Mouse (Mus musculus) heart, embryonic 14.5 days (tissue): ENCODE data around the gene Pdcd1lg2. TPM values are rescaled to one million over a fixed set of nuclear protein-coding genes. Genes with fewer than 3 reads are reported as not detected.

Experiments used
- ATAC-seq: fragments of 200-750 bp; cut with Nextera tagmentation; 2 replicates; pipeline ENCODE4 v1.8.0; 2017; ENCODE audit warnings: low read depth, moderate TSS enrichment; ENCODE audit not compliant: insufficient number of reproducible peaks, insufficient read depth, low FRiP score
- H3K27ac ChIP-seq, 2 experiments: fragments of 200-500 bp in 1 of 2; fragments of 300-500 bp in 1 of 2; sonication (generic) in 1 of 2; replicated peaks in 1 of 2; 2 replicates each; pipeline ENCODE4 v1.5.1; 2012 to 2014; ENCODE audit warnings: low read depth in 2 of 2, low read length in 2 of 2, control low read depth in 1 of 2, mild to moderate bottlenecking in 1 of 2, mixed read lengths in 1 of 2; ENCODE audit not compliant: control insufficient read depth in 1 of 2, insufficient read depth in 1 of 2
- H3K27me3 ChIP-seq: fragments of 300-500 bp; sonication (generic); 2 replicates; pipeline ENCODE4 v1.6.1; 2014; ENCODE audit warnings: mild to moderate bottlenecking, low read length, control low read depth; ENCODE audit not compliant: control insufficient read depth, insufficient read depth
- H3K36me3 ChIP-seq: fragments of 300-500 bp; sonication (generic); 2 replicates; pipeline ENCODE4 v1.6.1; 2014; ENCODE audit warnings: mild to moderate bottlenecking, control low read depth, low read length, mixed read lengths; ENCODE audit not compliant: control insufficient read depth, insufficient read depth
- H3K4me1 ChIP-seq, 2 experiments: fragments of 200-500 bp in 1 of 2; fragments of 300-500 bp in 1 of 2; sonication (generic) in 1 of 2; 2 replicates each; pipeline ENCODE4 v1.6.1; 2012 to 2014; ENCODE audit warnings: low read length in 2 of 2, control low read depth in 1 of 2, mixed read lengths in 1 of 2; ENCODE audit not compliant: control insufficient read depth in 2 of 2, insufficient read depth in 2 of 2
- H3K4me2 ChIP-seq: fragments of 300-500 bp; sonication (generic); 2 replicates; pipeline ENCODE4 v1.6.1; 2014; ENCODE audit warnings: mild to moderate bottlenecking, low read length
- H3K4me3 ChIP-seq, 2 experiments: fragments of 200-500 bp in 1 of 2; fragments of 300-500 bp in 1 of 2; sonication (generic) in 1 of 2; 2 replicates each; pipeline ENCODE4 v1.5.1; 2012 to 2014; ENCODE audit warnings: low read length in 2 of 2, mild to moderate bottlenecking in 2 of 2, control low read depth in 1 of 2, low read depth in 1 of 2, moderate library complexity in 1 of 2; ENCODE audit not compliant: control insufficient read depth in 1 of 2, insufficient read depth in 1 of 2
- H3K9ac ChIP-seq: fragments of 300-500 bp; sonication (generic); 2 replicates; pipeline ENCODE4 v1.6.1; 2014; ENCODE audit warnings: mild to moderate bottlenecking, low read length
- H3K9me3 ChIP-seq: fragments of 300-500 bp; sonication (generic); 2 replicates; pipeline ENCODE4 v1.6.1; 2016; ENCODE audit warnings: low read length, control low read depth; ENCODE audit not compliant: control insufficient read depth
- WGBS: fragments of 180-500 bp; shearing (Covaris S2); extraction: QIAGEN DNeasy Blood & Tissue Kit; methylation state at CpG from one replicate; pipeline ENCODE4 v1.1.7; 2014; 5-methylcytosine and 5-hydroxymethylcytosine counted together
- polyA plus RNA-seq: library from polyadenylated mRNA; unstranded; fragments of >200 nt; fragmentation: Nextera tagmentation; extraction: Ambion mirVana; gene quantifications from 2 replicates; pipeline ENCODE4 v1.2.1, GENCODE M21; 2014

Pdcd1lg2 gene
- polyA plus RNA-seq, 1 experiment from 2014 or later, result not detected

DNA sequence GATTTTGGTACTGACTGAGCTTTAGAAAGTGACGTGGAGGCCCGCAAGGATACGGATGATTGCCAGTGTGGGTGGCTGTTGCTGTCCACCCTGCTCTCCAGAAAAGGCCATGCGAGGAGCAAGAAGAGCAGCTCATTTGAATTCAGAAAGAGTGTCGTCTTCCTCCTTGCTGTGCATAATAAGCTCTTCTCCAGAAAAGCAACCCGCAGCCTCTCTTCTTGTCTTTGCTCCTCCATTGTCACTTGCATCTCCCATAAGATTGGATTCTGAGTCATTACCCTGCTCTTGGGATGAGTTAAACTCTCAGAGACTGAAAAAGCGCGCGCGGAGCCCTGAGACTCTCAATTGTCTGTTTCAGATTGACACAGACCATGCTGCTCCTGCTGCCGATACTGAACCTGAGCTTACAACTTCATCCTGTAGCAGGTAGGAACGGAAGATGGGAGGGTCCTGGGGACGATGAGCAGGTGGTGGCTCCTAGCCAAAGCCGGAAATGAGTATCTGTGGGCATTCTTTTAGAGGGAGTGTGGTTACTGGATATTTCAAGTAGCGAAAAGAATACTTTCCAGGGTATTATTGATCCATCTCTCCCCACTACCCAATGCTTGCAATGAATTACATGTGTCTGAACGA is 11.4 kb downstream of the Pdcd1lg2 start:
- H3K9me3 ChIP-seq, result no peaks in the 10 kb centered on the region
- H3K27ac ChIP-seq, result no peak overlapping the region
- no peak overlapping the region for H3K4me3 ChIP-seq
- H3K9ac ChIP-seq, result no peak overlapping the region
- no peak overlapping the region for H3K4me2 ChIP-seq
- WGBS, result 86% methylated on average over 16 of the region's 16 CpGs
- peaks cover 6 to 9% of the 10 kb centered on the region in 2 experiments; a peak in 3 of 4 replicates for H3K4me1 ChIP-seq
- H3K36me3 ChIP-seq, result no peaks in the 10 kb centered on the region
- ATAC-seq, result no peak
- no peaks in the 10 kb centered on the region for H3K27me3 ChIP-seq

GRCm38 (mm10) chr19:29422796-29423195 is 12.1 kb downstream of the Pdcd1lg2 start:
- peaks cover 6 to 9% of the 10 kb centered on the region in 2 experiments; a peak in 3 of 4 replicates for H3K4me1 ChIP-seq
- H3K27me3 ChIP-seq, result no peaks in the 10 kb centered on the region
- no peak overlapping the region for H3K4me3 ChIP-seq
- H3K9ac ChIP-seq, result no peak overlapping the region
- H3K4me2 ChIP-seq, result no peak overlapping the region
- no peaks in the 10 kb centered on the region for H3K36me3 ChIP-seq
- no peaks in the 10 kb centered on the region for H3K9me3 ChIP-seq
- ATAC-seq, result no peak
- WGBS, result 82% methylated on average over 7 of the region's 7 CpGs
- no peak overlapping the region for H3K27ac ChIP-seq

DNA sequence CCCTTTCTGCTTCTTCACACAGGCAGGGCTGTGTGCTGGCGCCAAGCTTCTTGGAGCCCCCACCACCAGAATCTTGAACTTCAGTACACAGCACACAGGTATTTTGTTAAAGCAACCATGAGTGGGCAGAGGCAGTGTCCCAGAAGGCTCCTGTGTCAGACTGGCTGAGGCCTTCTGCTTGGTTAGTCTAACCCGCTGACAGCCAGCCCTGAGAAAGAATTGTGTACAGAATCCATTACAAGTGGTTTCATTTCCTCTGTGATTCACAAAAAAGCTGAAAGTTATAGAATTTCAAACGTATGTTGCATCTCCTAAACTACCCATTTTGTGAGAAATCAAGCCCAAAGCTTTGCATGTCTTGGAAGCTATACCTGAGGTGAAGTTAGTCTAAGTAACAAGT is 19.8 kb downstream of the Pdcd1lg2 start:
- H3K27ac ChIP-seq, result no peak overlapping the region
- no peaks in the 10 kb centered on the region for H3K4me1 ChIP-seq
- no peak overlapping the region for H3K4me2 ChIP-seq
- no peaks in the 10 kb centered on the region for H3K9me3 ChIP-seq
- H3K9ac ChIP-seq, result no peak overlapping the region
- no peak overlapping the region for H3K4me3 ChIP-seq
- H3K36me3 ChIP-seq, result no peaks in the 10 kb centered on the region
- no peaks in the 10 kb centered on the region for H3K27me3 ChIP-seq
- 79% methylated on average over 3 of the region's 3 CpGs for WGBS
- ATAC-seq, result no peak

DNA sequence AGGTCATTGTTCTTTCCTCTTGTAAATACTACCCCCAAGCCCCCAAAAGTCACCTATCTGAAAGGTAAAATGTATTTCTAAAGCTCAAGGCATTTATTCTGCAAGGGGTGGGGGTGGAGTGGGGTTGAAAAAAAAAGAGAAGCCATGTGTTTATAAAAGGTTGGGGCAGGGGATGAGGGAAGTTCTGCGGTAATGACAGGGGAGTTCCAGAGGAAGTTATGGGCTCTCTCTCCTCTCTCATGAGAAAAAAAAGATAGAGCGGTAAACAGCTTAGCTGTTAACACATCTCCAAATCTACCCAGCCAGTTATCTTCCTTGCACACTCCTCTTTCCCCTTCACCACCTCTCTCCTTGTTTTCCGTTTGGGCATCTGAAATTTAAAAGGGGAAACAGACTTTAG is 20.2 kb downstream of the Pdcd1lg2 start:
- no peaks in the 10 kb centered on the region for H3K9me3 ChIP-seq
- no peaks in the 10 kb centered on the region for H3K4me1 ChIP-seq
- H3K9ac ChIP-seq, result no peak overlapping the region
- no peaks in the 10 kb centered on the region for H3K36me3 ChIP-seq
- no peak for ATAC-seq
- H3K27ac ChIP-seq, result no peak overlapping the region
- H3K4me2 ChIP-seq, result no peak overlapping the region
- 59% methylated on average over 3 of the region's 3 CpGs for WGBS
- H3K27me3 ChIP-seq, result no peaks in the 10 kb centered on the region
- H3K4me3 ChIP-seq, result no peak overlapping the region

DNA sequence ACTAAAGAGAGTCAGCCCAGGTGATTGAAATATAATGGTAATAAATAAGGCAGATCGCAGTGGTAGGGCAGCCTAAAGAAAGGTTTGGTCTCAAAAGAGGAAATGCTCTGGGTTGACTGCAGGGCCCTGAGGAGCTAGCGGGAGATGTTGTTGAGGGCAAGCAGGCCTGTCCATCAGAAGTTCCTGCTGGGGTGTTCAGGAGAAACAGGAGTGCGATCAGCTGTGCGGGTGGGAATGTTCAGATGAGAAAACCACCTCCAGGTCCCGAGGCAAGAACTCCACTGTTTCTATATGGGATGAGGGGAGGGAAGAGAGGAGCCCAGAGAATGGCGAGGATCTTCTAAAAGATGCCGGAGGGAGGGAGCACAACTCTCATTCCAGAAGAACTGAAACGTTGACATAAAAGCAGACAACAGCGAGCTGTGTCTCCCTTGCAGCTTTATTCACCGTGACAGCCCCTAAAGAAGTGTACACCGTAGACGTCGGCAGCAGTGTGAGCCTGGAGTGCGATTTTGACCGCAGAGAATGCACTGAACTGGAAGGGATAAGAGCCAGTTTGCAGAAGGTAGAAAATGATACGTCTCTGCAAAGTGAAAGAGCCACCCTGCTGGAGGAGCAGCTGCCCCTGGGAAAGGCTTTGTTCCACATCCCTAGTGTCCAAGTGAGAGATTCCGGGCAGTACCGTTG is 26.2 kb downstream of the Pdcd1lg2 start:
- Histone ChIP-seq H3K27ac (no peak overlapping the region), H3K36me3 (no peaks in the 10 kb centered on the region), H3K4me2 (no peak overlapping the region), H3K9ac (no peak overlapping the region), H3K9me3 (no peaks in the 10 kb centered on the region), H3K27me3 (no peaks in the 10 kb centered on the region), H3K4me3 (no peak overlapping the region), H3K4me1 (no peaks in the 10 kb centered on the region)
- ATAC-seq, result no peak
- WGBS, result 84% methylated on average over 18 of the region's 18 CpGs

GRCm38 (mm10) chr19:29437849-29438248 is 27.1 kb downstream of the Pdcd1lg2 start:
- ATAC-seq, result no peak
- H3K9me3 ChIP-seq, result no peaks in the 10 kb centered on the region
- H3K36me3 ChIP-seq, result no peaks in the 10 kb centered on the region
- no peak overlapping the region for H3K27ac ChIP-seq
- no peak overlapping the region for H3K9ac ChIP-seq
- no peak overlapping the region for H3K4me2 ChIP-seq
- H3K4me1 ChIP-seq, result no peaks in the 10 kb centered on the region
- WGBS, result 68% methylated on average over 1 of the region's 1 CpGs
- no peak overlapping the region for H3K4me3 ChIP-seq
- no peaks in the 10 kb centered on the region for H3K27me3 ChIP-seq

GRCm38 (mm10) chr19:29439242-29439641 is 28.5 kb downstream of the Pdcd1lg2 start:
- Histone ChIP-seq H3K27ac (no peak overlapping the region), H3K4me2 (no peak overlapping the region), H3K4me3 (no peak overlapping the region), H3K9ac (no peak overlapping the region), H3K27me3 (no peaks in the 10 kb centered on the region), H3K36me3 (no peaks in the 10 kb centered on the region), H3K4me1 (no peaks in the 10 kb centered on the region), H3K9me3 (no peaks in the 10 kb centered on the region)
- ATAC-seq, result no peak
- 55% methylated on average over 3 of the region's 3 CpGs for WGBS

GRCm38 (mm10) chr19:29442492-29442891 is 31.8 kb downstream of the Pdcd1lg2 start:
- Histone ChIP-seq H3K4me1 (no peaks in the 10 kb centered on the region), H3K9ac (no peak overlapping the region), H3K4me2 (no peak overlapping the region), H3K27me3 (no peaks in the 10 kb centered on the region), H3K27ac (no peak overlapping the region), H3K4me3 (no peak overlapping the region), H3K36me3 (no peaks in the 10 kb centered on the region), H3K9me3 (no peaks in the 10 kb centered on the region)
- WGBS, result 62% methylated on average over 2 of the region's 2 CpGs
- ATAC-seq, result no peak
